In genomic region chr19:9047946-9048387, GRCm38 (mm10) we compare ENCODE assay signal across 12 mouse cellular contexts. TPM values are rescaled to one million over a fixed set of nuclear protein-coding genes. Genes with fewer than 3 reads are reported as not detected.
DNase-seq lines count a peak whose midpoint lies in the region; ATAC-seq and TF ChIP-seq lines count a peak whose summit lies in the region.
"Had no signal": no experiment of that assay in that cellular context is flagged by ENCODE, and none has a peak within 500 bp of the region (broad histone marks: within the 10 kb centered on the region; RNA-seq: fewer than 3 reads in every experiment).

No protein-coding gene starts in this region.

- no peak overlapping the region for H3K9ac ChIP-seq in heart, embryonic 13.5 days
- no peak overlapping the region for H3K9ac ChIP-seq in embryonic facial prominence, embryonic 14.5 days (ENCODE audit: low read depth, low read length)

- no peak for DNase-seq in heart, adult 18-20 months
- peak; percentile 43 for DNase-seq in lung, adult 2 months
- DNase-seq in lung, postnatal 25 days (ENCODE audit: low spot score) = no peak
- DNase-seq in embryonic facial prominence, embryonic 14.5 days (ENCODE audit: low spot score) = peak; percentile 62
- DNase-seq in lung, postnatal 36 days = peak; percentile 64
- DNase-seq in spleen, postnatal 10 days (ENCODE audit: low spot score in 2 of 2) = no peak
- DNase-seq in cerebellum, postnatal 25 days = no peak
- DNase-seq: gastrocnemius, postnatal 14 days; right cerebral cortex, adult 18-20 months had no signal

- H3K4me1 ChIP-seq in heart, embryonic 13.5 days = peaks cover 41% of the 10 kb centered on the region
- H3K4me1 ChIP-seq in lung, adult 2 months (ENCODE audit: control insufficient read depth, insufficient read depth, low read length) = peaks cover 11% of the 10 kb centered on the region
- H3K4me1 ChIP-seq in embryonic facial prominence, embryonic 14.5 days (ENCODE audit: control insufficient read depth, insufficient read depth, low read length) = peaks cover 2% of the 10 kb centered on the region

- H3K27me3 ChIP-seq in heart, embryonic 13.5 days (replicated peaks) = no peaks in the 10 kb centered on the region
- H3K27me3 ChIP-seq in embryonic facial prominence, embryonic 14.5 days (replicated peaks; ENCODE audit: control insufficient read depth, insufficient read depth, low read length) = no peaks in the 10 kb centered on the region

- WGBS in heart, embryonic 13.5 days = 3% methylated on average over 1 of the region's 1 CpGs
- 29% methylated on average over 1 of the region's 1 CpGs for WGBS in lung, adult 2 months
- WGBS in embryonic facial prominence, embryonic 14.5 days = 17% methylated on average over 1 of the region's 1 CpGs

- H3K27ac ChIP-seq in heart, embryonic 13.5 days (replicated peaks) = peak overlapping the region; percentile 87
- no peak overlapping the region for H3K27ac ChIP-seq in embryonic facial prominence, embryonic 14.5 days (replicated peaks; ENCODE audit: low read depth, low read length)

- H3K4me2 ChIP-seq in heart, embryonic 13.5 days = peak overlapping the region; percentile 13; the same call in 1 of the 2 replicates
- H3K4me2 ChIP-seq in embryonic facial prominence, embryonic 14.5 days (ENCODE audit: low read depth, low read length) = no peak overlapping the region

- H3K36me3 ChIP-seq in heart, embryonic 13.5 days = no peaks in the 10 kb centered on the region
- H3K36me3 ChIP-seq in embryonic facial prominence, embryonic 14.5 days (ENCODE audit: control insufficient read depth, insufficient read depth, low read length) = no peaks in the 10 kb centered on the region

- H3K9me3 ChIP-seq in heart, embryonic 13.5 days = no peaks in the 10 kb centered on the region
- no peaks in the 10 kb centered on the region for H3K9me3 ChIP-seq in embryonic facial prominence, embryonic 14.5 days (ENCODE audit: control insufficient read depth, low read length)

- peak; percentile 62 for ATAC-seq in heart, embryonic 13.5 days (ENCODE audit: extremely low read depth, insufficient number of reproducible peaks, low FRiP score, low TSS enrichment)
- ATAC-seq in embryonic facial prominence, embryonic 14.5 days (ENCODE audit: low read depth) = no peak

- TF ChIP-seq CTCF in lung, adult 2 months (IDR thresholded peaks at IDR 0.05; ENCODE audit: insufficient read depth, low read length) = no peak

- no peak overlapping the region for H3K4me3 ChIP-seq in heart, embryonic 13.5 days
- no peak overlapping the region for H3K4me3 ChIP-seq in lung, adult 2 months (replicated peaks; ENCODE audit: extremely low read depth, low read depth, low read length)
- no peak overlapping the region for H3K4me3 ChIP-seq in embryonic facial prominence, embryonic 14.5 days (ENCODE audit: low read depth, low read length)

- TF ChIP-seq POLR2A in lung, adult 2 months (IDR thresholded peaks at IDR 0.05; ENCODE audit: borderline replicate concordance, extremely low read depth, low read depth, low read length) = no peak

RNA-seq across cellular contexts. Expression of gene Scgb1a1, which starts 39.8 kb away (rescaled TPM):
- polyA plus RNA-seq in heart, embryonic 13.5 days (2015; fragmentation: Nextera tagmentation; extraction: Ambion mirVana) = not detected in 2 replicates
- total RNA-seq in heart, adult 18-20 months (2021) = 10 to 100 TPM in 1 of 2 experiments, not detected in 1; 80.4 TPM
- polyA plus RNA-seq in lung, adult 2 months (2012; rRNA removed) = 138,577 and 142,361 TPM in 2 replicates
- polyA plus RNA-seq in embryonic facial prominence, embryonic 14.5 days (2014; fragmentation: Nextera tagmentation; extraction: Ambion mirVana) = not detected in 2 replicates
- total RNA-seq: gastrocnemius, postnatal 14 days; megakaryocyte progenitor cell, adult 5-6 weeks had no signal
- polyA plus RNA-seq: cortical plate, adult 2 months had no signal

RNA-seq across cellular contexts. Expression of gene Ahnak, which starts 58.9 kb away (rescaled TPM):
- 22.8 TPM in 2 replicates for polyA plus RNA-seq in heart, embryonic 13.5 days (2015; fragmentation: Nextera tagmentation; extraction: Ambion mirVana)
- 100 to 1,000 TPM; 341 to 356 TPM for total RNA-seq in heart, adult 18-20 months (2021)
- 56.3 and 84.7 TPM in 2 replicates for polyA plus RNA-seq in lung, adult 2 months (2012; rRNA removed)
- 44.8 and 57.6 TPM in 2 replicates for polyA plus RNA-seq in embryonic facial prominence, embryonic 14.5 days (2014; fragmentation: Nextera tagmentation; extraction: Ambion mirVana)

Comparison
In these comparisons a context has a peak if more than half of its experiments do, and no peak if none do; other contexts are left out.
1. DNase-seq: peak in lung, adult 2 months (single experiment), embryonic facial prominence, embryonic 14.5 days (single experiment) and lung, postnatal 36 days (single experiment); none in heart, adult 18-20 months (0 of 2), lung, postnatal 25 days (single experiment), spleen, postnatal 10 days (0 of 2) and cerebellum, postnatal 25 days (0 of 2).
2. RNA of gene Scgb1a1, which starts 39.8 kb away (polyA plus RNA-seq): 138,577 to 142,361 TPM in lung, adult 2 months; not detected in embryonic facial prominence, embryonic 14.5 days and not detected in heart, embryonic 13.5 days; every median in the first group is over 1,000 times any median in the second.